Mouse (Mus musculus): Measurements from ENCODE around the gene Frat2.
"Not testable (repeated sequence)": the region's sequence is repeated elsewhere in the genome, so short reads cannot be mapped to it uniquely, and the experiment has no call there.

Frat2 gene

DNA sequence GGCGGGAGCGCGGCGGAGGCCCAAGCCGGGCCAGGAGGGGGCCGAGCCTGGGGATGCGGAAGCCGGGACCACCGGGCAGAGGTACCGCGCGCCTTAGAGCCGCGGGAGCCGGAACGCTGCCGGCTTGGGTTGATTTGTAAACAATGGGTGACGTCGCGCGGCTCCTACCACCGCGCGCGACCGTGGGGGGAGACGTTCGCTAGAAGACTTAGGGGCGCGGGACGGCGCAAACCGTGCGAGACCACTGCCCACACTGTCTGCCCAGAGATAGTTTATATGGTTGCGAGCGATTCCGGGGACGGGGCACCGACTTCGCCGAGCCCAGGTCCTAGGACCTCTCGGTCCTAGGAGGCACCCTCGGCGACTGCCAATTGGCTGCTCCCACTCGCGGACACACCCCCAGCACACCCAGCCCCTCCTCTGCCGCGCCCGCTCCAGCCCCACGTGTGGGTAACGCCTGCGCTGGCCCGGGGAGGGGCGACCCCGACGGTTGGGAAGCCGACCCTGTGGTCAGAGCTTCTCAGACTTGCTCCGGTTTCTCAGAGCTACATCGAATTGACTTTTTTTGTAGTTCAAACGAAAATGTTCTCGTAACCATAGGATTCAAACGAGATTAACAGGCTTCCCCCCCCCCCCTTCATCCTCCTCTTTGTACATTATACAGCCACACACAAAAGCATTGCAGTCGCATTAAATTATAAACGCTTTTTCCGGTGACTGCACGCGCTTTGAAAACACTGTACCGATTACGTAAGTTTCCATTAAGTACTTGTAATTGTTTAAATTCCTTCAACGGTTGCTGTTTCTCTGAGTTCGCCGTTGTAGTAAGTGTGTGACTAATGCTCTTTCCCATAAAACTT, at the start of gene Frat2:
Frat2 (minus strand) TSS at position 141 of the 860 bp plus-strand sequence.
- peak; percentile 58 for DNase-seq (ENCODE audit: low read depth)

DNA sequence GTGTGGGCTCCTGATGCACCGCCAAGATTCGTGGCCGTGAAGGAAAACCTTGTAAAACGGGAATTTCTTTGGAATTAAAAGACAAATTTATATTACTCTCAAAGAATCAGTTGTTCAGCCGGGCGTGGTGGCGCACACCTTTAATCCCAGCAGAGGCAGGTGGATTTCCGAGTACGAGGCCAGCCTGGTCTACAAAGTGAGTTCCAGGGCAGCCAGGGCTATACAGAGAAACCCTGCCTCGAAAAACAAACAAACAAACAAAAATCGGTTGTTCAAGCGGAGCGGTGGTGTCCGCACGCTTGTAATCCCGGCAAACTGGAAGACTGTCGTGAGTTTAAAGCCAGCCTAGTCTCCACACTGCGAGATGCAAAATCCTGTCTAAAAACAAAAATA, 48.4 kb upstream of the Frat2 start:
- no peak for DNase-seq (ENCODE audit: low read depth)

DNA sequence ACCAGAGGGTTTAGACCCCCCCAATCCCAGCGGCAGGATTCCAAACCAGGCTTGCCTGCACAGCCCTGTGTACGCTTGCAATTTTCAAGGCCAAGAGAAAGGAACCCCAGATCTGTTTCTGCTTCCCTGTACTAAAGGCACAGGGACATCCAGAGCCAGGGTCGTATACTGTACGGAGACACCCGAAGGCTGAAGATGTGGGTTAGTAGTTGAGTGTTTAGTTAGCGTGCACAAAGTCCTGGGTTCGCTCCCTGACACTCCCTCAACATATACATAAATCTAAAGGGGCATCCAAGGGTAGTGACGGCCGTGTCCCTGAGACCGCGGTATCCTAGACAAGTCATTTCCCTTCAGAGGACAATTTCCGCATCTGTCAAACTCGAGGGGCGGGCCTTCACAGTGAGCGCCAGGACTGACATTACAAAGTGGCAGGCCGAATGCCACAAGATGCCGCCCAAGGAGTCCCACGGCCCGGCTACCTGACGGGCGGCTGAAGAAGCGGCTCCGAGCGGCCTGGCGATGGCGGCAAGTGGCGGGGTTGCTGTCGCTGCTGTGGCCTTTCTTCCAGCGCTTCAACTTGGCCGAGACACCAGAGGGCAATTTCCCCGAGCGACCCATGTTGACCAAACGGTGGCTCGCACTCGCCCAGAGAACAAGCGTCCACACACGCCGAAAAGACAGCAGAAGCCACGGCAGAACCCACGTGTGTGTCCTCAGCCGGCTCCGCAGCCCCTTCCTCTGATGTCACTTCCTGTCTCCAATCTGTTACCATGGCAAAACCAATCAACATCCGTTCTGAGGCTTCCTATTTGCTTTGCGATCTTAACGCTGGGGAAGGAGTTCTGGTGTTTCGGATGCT, 47.8 kb upstream of the Frat2 start, which contains the start of gene Rrp12:
Rrp12 (minus strand) TSS at position 714 of the 859 bp plus-strand sequence.
- peak; percentile 75 for DNase-seq (ENCODE audit: low read depth)

DNA sequence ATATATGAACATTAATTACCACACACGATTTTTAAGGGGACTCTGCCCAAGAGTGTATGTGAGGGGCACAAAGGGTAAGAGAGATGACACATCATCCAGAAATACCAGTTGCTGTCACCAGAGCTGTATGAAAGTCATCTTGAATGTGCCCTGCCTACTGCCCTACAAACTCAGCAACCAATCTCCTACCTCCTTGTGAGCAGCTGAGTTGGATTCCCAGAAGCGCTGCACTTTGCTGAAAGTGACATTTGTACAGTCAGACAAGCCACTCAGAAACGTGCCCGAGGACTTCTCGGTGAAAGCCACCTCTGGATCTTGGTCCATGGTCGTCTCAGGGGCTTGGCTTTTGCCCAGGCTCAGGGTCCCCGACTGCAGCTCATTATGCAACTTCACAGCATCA, 47.0 kb upstream of the Frat2 start:
- DNase-seq (ENCODE audit: low read depth) = no peak

DNA sequence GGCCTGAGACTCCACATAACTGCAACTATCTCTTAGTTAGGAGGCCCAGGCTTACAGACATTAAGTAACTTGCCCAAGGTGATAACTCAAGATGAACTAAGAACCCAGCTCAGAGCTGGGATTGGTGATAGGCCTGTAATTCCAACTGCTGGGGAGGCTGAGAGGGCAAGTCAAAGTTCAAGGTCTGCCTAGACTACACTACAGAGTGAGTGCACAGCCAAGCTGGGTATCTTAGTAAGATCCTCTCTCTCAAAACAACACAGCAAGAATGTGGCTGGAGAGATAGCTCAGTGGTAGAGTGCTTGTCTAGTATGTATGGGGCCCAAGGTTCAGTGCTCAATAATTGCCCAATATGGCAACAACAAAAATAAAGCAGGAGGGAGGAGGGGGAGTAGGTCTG, 40.3 kb upstream of the Frat2 start:
- DNase-seq (ENCODE audit: low read depth) = no peak

DNA sequence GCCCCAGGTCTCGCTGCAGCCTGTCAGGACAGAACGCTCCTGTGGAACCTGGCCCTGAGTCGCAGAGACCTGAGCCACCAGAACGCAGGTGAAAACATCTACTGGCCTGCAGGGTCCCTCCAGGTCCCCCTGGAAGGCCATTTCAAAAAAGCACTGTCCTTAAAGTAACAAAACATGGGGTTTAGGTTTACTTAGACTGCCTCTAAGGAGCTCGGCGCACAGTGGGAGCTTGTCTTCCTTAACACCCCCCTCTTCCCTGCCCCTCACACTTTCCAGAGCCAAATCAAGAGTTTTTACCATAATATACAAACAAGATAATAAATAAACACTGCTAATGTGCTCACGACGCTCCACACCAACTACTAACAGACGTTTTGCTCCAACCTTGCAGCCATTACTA, 36.0 kb upstream of the Frat2 start:
- DNase-seq (ENCODE audit: low read depth) = no peak

DNA sequence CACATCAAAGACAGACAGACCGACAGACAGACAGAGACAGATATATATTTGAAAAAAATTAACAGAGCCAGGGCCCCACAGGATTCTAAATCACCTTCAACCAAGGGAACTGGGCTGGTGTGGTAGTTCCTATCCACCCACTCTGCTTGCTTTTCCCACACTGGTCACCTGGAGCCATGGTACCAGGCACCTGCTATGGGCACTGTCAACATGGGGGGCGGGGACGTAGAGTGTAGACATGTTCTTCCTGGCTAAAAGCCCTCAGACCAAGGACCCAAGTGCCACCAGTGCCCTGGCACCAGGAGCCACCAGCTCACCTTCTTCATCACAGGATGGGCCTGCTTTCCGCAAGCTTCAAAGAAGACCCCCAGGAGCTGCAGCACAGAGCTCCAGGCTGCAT, 33.9 kb upstream of the Frat2 start:
- DNase-seq (ENCODE audit: low read depth) = no peak

DNA sequence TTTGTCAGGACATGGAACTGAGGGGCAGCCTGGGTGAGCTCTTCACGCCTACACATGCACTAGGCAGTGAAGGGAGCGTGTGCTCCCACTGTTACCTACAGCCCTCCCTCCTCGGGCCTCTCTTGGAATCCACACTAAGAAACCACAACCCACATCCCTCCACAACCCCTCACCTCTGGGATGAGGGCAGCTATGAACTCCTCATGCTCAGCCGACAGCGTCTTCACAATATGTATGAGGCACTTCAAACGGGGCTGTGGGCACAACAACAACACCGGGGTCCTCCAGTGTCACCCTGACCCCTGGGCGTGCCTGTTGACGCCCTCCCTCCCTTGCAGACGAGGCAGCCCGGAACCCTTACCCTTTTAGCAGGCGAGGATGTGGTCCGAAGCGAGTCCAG, 26.4 kb upstream of the Frat2 start:
- no peak for DNase-seq (ENCODE audit: low read depth)

DNA sequence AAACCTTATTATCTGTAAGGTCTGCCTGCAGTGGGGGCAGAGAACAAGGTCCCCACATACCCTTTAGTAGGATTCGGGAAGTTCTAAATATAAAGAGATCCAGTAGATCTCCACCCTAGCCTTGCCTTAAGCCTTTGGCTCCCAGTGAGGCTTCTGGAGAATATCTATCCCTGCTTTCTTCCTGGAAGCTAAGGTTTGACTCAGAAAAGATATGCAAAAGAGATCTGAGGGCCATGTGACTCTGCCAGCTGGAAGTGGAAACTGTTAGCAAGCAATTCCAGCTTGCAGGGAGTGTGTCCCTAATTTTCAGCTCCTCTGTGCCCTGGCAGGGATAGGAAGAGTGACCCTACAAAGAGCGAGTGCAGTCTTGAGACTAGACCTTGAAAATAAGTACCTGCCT, 24.4 kb upstream of the Frat2 start:
- no peak for DNase-seq (ENCODE audit: low read depth)

DNA sequence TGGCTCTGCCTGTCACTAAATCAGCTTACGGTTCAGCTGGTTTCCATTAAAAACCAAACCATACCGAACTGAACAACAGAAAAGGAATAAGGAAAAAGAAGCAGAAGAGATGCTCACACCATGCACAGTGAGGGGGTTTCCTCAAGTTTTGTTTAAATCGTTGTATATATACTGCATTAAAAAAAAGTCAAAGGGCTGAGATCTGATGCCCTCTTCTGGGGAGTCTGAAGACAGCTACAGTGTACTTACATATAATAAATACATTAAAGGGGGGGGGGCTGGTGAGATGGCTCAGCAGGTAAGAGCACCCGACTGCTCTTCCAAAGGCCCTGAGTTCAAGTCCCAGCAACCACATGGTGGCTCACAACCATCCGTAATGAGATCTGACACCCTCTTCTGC, 22.0 kb upstream of the Frat2 start:
- not testable (repeated sequence) for DNase-seq (ENCODE audit: low read depth)

DNA sequence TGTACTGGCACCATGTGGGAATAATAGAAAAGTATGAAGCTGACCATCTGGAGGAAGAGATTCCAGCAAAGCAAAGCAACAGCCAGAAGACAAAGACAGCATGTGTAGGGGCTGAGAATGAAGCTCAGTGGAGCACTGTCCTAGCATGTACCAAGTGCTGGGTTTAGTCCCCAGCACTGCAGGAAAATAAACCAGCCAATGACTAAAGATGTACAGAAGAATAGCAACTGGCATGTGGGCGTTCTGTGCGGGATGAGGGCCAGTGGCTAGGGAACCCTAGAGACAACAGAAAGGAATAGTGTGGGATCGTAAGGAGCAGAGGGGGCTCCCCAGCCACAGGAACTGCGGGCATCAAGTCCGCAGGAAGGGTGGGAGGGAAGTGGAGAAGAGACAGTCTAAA, 21.4 kb upstream of the Frat2 start:
- no peak for DNase-seq (ENCODE audit: low read depth)

DNA sequence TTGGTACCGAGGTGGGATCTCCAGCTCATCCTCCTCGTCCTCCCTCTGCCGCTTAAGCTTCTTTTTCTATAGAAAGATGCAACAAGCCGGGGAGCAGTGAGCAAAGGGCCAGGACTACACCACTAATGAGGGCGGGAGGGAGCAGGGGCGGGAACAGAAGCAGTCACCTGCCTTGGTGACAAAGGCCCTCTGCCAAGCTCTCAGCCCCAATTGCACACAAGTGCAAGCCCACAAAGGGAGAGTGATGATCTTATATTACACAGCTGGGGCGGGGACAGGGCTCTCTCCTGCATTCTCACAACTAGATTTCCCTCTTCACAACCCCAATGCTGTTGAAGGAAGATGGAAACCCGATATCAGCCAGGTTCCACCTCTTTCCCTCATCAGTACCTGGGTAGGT, 18.8 kb upstream of the Frat2 start:
- DNase-seq (ENCODE audit: low read depth) = no peak

DNA sequence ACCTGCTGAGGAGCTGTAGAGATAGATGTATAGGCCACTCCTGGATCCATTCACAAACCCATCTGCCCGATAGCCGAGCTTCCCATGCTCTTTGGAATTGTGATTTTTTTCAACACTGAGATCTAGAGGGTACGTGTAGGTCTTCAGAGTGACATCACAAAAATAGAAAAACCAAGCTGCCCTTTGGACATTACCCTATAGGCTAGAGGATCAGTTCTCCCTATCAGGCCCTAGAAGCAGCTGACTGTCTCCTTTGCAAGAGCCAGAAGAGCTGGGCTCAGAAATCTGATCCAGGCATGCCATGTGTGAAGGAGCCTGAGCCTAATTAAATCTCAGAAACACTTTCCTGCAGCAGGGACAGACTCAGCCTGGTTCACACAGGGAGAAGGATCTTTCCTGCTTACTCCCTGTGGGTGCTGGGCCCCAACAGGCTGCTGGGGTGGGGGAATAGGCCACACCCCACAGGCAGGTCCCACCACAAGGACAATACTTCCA, 9.9 kb upstream of the Frat2 start:
- DNase-seq (ENCODE audit: low read depth) = no peak

DNA sequence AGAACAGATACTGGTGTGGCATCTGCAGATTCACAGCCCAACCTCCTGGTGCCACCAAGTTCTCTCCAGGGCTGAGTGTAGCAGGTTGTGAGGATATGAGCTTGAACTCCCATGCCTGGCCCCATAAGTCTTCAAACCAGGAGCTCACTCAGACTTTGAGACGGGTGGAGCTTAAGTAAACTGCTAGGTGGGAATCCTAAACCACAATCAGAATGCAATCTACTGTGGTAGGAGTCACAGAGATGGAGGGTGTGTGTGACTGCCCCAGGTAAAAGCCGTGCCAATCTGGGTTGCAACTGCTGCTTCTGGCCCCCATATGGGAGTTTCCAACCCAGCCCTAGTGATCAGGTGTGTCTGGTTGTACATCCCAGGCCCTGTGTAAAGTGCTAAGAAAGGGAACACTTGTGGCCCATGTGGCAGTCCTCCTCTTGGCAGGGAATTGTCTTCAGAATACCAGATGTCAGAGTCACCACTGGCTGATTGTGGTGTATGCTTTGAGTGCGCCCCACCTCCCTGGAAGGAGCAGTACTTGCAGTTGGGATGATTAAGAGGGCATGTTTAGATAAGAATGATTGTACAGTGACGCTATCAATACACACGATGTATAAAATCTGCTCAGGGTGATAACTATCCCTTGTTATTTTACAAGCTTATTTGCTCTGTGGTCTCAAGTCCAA, 9.3 kb upstream of the Frat2 start:
- no peak for DNase-seq (ENCODE audit: low read depth)

DNA sequence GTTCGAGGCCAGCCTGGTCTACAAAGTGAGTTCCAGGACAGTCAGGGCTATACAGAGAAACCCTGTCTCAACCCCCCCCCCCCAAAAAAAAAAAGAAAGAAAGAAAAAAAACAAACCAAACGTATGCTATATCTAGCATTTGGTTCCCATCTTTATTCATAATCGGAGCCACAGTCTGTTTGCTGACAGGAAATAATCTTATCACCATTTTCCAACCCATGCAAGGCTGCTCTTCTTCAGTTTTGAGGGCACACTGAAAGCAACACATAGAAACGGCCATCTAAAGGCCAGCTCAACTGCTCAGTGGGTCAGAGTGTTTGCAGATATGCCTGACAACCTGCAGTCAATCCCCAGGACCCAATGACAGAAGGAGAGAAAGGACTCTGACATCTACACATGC, 4.5 kb upstream of the Frat2 start:
- DNase-seq (ENCODE audit: low read depth) = no peak

DNA sequence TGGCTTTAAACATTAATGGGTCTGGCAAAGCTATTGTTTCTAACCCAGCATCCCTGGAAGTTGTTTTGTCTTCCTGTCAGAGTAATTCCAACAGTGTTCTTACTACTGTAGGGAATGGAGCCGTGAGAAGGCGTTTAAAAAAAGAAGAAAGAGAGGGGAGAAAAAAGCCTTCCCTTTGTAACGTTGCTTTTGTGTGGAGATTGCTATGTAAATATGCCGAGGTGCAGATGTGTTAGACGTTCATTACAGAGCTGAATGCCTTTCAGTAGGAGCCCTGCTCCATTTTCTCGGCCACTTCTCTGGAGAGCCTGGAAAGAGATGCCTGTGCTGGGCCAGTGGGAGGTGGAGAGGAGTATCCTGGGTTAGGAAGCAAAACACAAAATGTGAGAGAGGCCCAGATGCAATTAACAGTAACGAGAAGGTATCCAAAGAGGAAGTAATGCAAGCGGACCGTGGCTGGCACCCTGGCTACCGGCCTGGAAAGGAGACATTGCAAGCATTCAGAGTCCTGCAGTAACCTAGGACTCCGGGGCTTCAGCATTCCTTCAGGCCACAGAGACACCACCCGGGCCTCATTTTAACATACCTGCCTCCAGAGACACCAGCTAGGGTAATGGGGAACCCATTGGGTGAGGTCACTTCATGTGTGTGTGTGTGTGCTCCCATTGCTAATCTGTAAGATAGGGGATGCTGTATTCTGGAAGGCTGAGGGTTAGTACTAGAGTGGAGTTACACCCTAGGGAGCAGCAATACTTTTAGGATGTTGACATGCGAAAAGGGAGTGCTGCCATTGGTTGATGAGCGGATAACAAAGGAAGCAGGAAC, 3.0 kb upstream of the Frat2 start:
- no peak for DNase-seq (ENCODE audit: low read depth)

DNA sequence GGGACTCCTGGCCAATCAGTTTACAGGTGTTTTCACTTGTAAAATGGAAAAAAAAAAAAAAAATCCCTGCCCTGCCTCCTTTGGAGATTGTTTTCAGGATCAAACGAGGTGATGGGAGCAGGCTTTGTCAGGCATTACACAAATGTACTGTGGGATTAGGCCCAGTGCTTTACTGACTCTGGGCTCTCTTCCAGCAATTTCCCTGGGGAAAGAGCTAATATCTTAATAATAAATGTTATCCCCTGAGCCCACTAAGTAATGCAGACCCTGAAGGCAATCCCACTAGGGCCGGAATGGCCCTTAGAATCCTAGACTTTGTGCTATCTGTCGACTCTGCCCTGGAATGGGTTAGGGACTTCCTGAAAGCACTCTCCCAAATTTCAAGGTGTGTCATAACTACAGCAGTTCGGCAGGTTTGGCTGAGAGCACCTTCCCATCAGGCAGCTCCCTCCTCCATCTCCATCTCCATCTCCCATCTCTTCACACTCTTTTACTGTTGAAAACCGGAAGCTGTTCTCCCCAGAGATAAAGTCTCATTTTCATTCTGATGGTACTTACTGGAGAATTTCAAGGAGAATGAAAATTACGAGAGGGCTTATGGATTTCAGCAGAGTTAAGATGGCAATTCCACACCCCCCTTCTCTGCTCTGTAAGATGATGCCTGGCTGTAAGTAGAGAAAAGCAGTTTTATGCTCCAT, 2.2 kb upstream of the Frat2 start:
- no peak for DNase-seq (ENCODE audit: low read depth)

DNA sequence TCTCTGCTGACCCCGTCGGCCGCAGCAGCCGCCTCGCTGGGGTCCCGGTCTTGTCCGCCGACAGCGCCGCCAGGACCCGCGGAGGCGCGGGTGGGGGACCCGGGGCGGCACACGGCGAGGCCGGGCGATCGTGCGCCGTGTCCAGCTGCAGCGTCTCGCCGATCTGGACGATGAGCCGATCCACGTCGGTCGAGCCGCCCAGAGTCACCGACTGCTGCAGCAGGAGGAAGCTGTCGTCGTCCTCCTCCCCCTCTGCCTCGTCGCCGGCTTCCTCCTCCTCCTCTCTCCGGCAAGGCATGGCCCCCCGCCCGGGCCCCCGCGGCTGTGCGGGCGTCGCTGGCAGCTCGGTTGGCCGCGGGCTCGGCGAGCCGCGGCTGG, 329 bp downstream of the Frat2 start:
- DNase-seq (ENCODE audit: low read depth) = not testable (repeated sequence)

DNA sequence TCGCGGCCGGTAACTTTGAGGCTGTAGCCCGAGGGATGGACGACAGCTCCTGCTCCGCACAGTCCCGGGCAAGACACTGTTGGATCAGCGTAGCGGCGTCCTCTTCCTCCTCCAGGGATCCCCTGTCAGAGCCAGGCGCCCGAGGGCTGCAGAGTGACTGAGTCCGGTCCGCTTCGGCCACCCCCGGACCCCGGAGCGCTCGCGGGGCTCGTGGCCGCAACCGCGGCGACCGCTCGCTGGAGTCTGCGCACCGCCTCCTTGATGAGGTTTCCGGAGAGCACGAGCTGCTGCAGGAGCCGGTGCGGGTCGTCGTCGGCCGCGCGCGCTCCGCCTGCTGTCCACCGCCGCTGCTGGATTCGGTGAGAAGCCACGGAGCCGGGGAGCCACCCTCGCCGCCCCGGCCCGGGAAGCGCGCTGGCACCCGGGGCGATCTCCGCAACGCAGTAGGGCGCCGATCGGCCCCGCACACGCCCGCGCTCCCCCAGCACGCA, 796 bp downstream of the Frat2 start:
- no peak for DNase-seq (ENCODE audit: low read depth)

DNA sequence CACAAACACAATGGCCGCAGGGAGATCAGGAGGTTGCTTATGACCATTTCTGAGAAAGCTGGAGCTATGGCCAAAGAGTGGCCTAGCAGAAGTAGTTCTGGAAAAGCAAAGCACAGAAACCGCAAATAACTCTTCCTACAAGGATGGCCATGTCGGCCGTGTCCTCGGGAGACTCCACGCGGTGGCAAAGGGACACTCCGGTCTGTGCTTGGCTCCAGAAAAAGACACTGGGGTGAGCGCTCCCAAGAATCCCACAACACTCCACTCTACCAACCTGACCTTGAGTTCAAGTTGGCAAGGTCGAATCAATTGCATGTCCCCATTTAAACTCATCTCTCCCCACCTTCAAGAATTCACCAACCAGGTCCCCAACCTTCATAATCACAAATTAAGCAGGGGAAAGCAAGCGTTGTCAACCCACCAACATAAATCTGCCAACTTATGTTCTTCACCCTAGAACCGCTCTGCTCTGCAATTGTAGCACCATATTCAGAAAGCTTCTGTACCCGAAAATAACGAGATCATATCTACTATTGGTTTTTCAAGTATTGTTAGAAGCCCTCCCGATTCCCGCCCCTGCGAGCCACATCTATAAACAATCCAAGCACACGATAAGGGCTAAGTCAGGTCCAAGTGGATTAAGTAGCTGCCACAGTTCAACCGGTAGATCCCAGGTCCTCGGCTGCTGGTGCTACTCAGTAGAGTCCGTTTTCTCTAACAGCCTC, 1.4 kb downstream of the Frat2 start:
- DNase-seq (ENCODE audit: low read depth) = no peak

All from fibroblast of lung, adult 2 months (primary cell).